Mouse (Mus musculus): ENCODE results near the gene Tm4sf19.
A peak's percentile ranks its signal among the peaks of the same experiment; 100 is the strongest.
"Not testable (repeated sequence)": the region's sequence is repeated elsewhere in the genome, so short reads cannot be mapped to it uniquely, and the experiment has no call there.

Tm4sf19 gene

GRCm38 (mm10) chr16:32430474-32431046 is 30.3 kb downstream of the Tm4sf19 start, which contains the start of gene Pcyt1a:
TSS of gene Pcyt1a (plus strand) at chr16:32430921.
- DNase-seq (ENCODE audit: low read depth) = peak; percentile 95

GRCm38 (mm10) chr16:32431047-32431591 is 30.8 kb downstream of the Tm4sf19 start:
- no peak for DNase-seq (ENCODE audit: low read depth)

- DNase-seq (ENCODE audit: low read depth) = no peak
Observed at GRCm38 (mm10) chr16:32431926-32432325, 31.6 kb downstream of the Tm4sf19 start.

GRCm38 (mm10) chr16:32433138-32433537 is 32.8 kb downstream of the Tm4sf19 start:
- DNase-seq (ENCODE audit: low read depth) = no peak

GRCm38 (mm10) chr16:32434066-32434465 is 33.8 kb downstream of the Tm4sf19 start:
- DNase-seq (ENCODE audit: low read depth) = peak; percentile 92

- DNase-seq (ENCODE audit: low read depth) = peak; percentile 42
Observed at GRCm38 (mm10) chr16:32434691-32435090, 34.4 kb downstream of the Tm4sf19 start.

GRCm38 (mm10) chr16:32436657-32437056 is 36.4 kb downstream of the Tm4sf19 start:
- DNase-seq (ENCODE audit: low read depth) = no peak

- DNase-seq (ENCODE audit: low read depth) = no peak
Observed at GRCm38 (mm10) chr16:32437266-32437665, 37.0 kb downstream of the Tm4sf19 start.

GRCm38 (mm10) chr16:32441432-32441831 is 41.1 kb downstream of the Tm4sf19 start:
- DNase-seq (ENCODE audit: low read depth) = no peak

- DNase-seq (ENCODE audit: low read depth) = not testable (repeated sequence)
Observed at GRCm38 (mm10) chr16:32444615-32445014, 44.3 kb downstream of the Tm4sf19 start.

GRCm38 (mm10) chr16:32445558-32445957 is 45.3 kb downstream of the Tm4sf19 start:
- DNase-seq (ENCODE audit: low read depth) = no peak

GRCm38 (mm10) chr16:32446563-32447138 is 46.3 kb downstream of the Tm4sf19 start:
- no peak for DNase-seq (ENCODE audit: low read depth)

GRCm38 (mm10) chr16:32449665-32450064 is 49.4 kb downstream of the Tm4sf19 start:
- no peak for DNase-seq (ENCODE audit: low read depth)

GRCm38 (mm10) chr16:32450133-32450532 is 49.8 kb downstream of the Tm4sf19 start:
- no peak for DNase-seq (ENCODE audit: low read depth)

GRCm38 (mm10) chr16:32453102-32453501 is 52.8 kb downstream of the Tm4sf19 start:
- DNase-seq (ENCODE audit: low read depth) = no peak

- DNase-seq (ENCODE audit: low read depth) = no peak
Observed at GRCm38 (mm10) chr16:32454646-32455045, 54.3 kb downstream of the Tm4sf19 start.

- no peak for DNase-seq (ENCODE audit: low read depth)
Observed at GRCm38 (mm10) chr16:32456086-32456485, 55.8 kb downstream of the Tm4sf19 start.

- DNase-seq (ENCODE audit: low read depth) = no peak
Observed at GRCm38 (mm10) chr16:32456761-32457160, 56.5 kb downstream of the Tm4sf19 start.
